Mouse (Mus musculus) megakaryocyte-erythroid progenitor cell, adult 5 weeks (primary cell): ENCODE results near the gene Sept9. TPM values are rescaled to one million over a fixed set of nuclear protein-coding genes. Genes with fewer than 3 reads are reported as not detected.

Source experiments
- polyA plus RNA-seq: library from polyadenylated mRNA; stranded (reverse); fragments of >175 nt; gene quantifications from 2 replicates; pipeline ENCODE4 v1.2.3, GENCODE M21; 2012

The Sept9 gene
- polyA plus RNA-seq: 341 and 378 TPM in 2 replicates

GRCm38 (mm10) chr11:117199282-117200175 lies at the start of gene Sept9:
Sept9 (plus strand) TSS chr11:117199661.

Other genes starting within 250 kb of the Sept9 start
- 21.2 and 22.9 TPM in 2 replicates for gene Sec14l1, start 84.5 kb upstream of the Sept9 start, polyA plus RNA-seq